Mouse (Mus musculus) midbrain, embryonic 15.5 days (tissue): ENCODE results near the gene Unc50. TPM values are rescaled to one million over a fixed set of nuclear protein-coding genes. Genes with fewer than 3 reads are reported as not detected.

Source experiments
- ATAC-seq: fragments of 200-750 bp; cut with Nextera tagmentation; replicated peaks from 2 replicates; pipeline ENCODE4 v1.8.0; 2017; ENCODE audit warnings: moderate TSS enrichment
- H3K27ac ChIP-seq: fragments of 300-500 bp; sonication (generic); 2 replicates; pipeline ENCODE4 v1.5.1; 2015; ENCODE audit warnings: mild to moderate bottlenecking, inconsistent platforms
- H3K27me3 ChIP-seq: fragments of 300-500 bp; sonication (generic); replicated peaks from 2 replicates; pipeline ENCODE4 v1.6.1; 2015; ENCODE audit warnings: inconsistent platforms
- H3K36me3 ChIP-seq: fragments of 300-500 bp; sonication (generic); replicated peaks from 2 replicates; pipeline ENCODE4 v1.6.1; 2015; ENCODE audit warnings: inconsistent platforms
- H3K4me1 ChIP-seq: fragments of 300-500 bp; sonication (generic); 2 replicates; pipeline ENCODE4 v1.6.1; 2015; ENCODE audit warnings: inconsistent platforms
- H3K4me2 ChIP-seq: fragments of 300-500 bp; sonication (generic); 2 replicates; pipeline ENCODE4 v1.6.1; 2015; ENCODE audit warnings: inconsistent platforms, mild to moderate bottlenecking, moderate library complexity
- H3K4me3 ChIP-seq: fragments of 300-500 bp; sonication (generic); 2 replicates; pipeline ENCODE4 v1.5.1; 2015; ENCODE audit warnings: mild to moderate bottlenecking, inconsistent platforms
- H3K9ac ChIP-seq: fragments of 300-500 bp; sonication (generic); 2 replicates; pipeline ENCODE4 v1.6.1; 2015; ENCODE audit warnings: mild to moderate bottlenecking, inconsistent platforms
- H3K9me3 ChIP-seq: fragments of 300-500 bp; sonication (generic); 2 replicates; pipeline ENCODE4 v1.6.1; 2016; ENCODE audit warnings: inconsistent platforms
- WGBS: fragments of 180-500 bp; shearing (Covaris S2); methylation state at CpG from one replicate; pipeline ENCODE4 v1.1.7; 2015; ENCODE audit warnings: mixed read lengths; 5-methylcytosine and 5-hydroxymethylcytosine counted together
- polyA plus RNA-seq: library from polyadenylated mRNA; unstranded; fragments of >200 nt; fragmentation: Nextera tagmentation; extraction: Ambion mirVana; gene quantifications from 2 replicates; pipeline ENCODE4 v1.2.1, GENCODE M21; 2015

Unc50 gene
- polyA plus RNA-seq, 1 experiment from 2014 or later, result 117 TPM

DNA sequence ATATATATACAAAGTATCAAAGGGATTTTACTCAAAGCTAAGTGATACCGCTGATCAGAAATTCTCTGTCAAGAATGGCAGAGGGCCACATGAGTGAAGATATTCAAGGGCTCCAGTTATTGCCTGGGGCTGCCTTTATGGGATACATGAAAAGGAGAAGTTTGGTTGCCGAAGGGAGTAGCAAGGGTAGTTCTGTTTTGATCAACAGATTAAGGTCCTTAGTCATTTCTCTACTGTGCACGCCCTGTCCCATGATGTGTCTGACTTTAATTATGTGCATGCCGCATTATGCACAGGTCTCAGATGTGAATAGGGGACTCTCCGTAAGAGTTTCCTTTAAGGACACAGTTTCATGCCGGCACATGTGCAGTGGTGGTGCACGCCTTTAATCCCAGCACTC, 27.6 kb downstream of the Unc50 start:
- ATAC-seq, result no peak
- no peaks in the 10 kb centered on the region for H3K27me3 ChIP-seq
- no peak overlapping the region for H3K4me2 ChIP-seq
- 91% methylated on average over 7 of the region's 7 CpGs for WGBS
- H3K27ac ChIP-seq, result no peak overlapping the region
- H3K9ac ChIP-seq, result no peak overlapping the region
- H3K9me3 ChIP-seq, result no peaks in the 10 kb centered on the region
- no peaks in the 10 kb centered on the region for H3K4me1 ChIP-seq
- H3K36me3 ChIP-seq, result no peaks in the 10 kb centered on the region
- H3K4me3 ChIP-seq, result no peak overlapping the region

DNA sequence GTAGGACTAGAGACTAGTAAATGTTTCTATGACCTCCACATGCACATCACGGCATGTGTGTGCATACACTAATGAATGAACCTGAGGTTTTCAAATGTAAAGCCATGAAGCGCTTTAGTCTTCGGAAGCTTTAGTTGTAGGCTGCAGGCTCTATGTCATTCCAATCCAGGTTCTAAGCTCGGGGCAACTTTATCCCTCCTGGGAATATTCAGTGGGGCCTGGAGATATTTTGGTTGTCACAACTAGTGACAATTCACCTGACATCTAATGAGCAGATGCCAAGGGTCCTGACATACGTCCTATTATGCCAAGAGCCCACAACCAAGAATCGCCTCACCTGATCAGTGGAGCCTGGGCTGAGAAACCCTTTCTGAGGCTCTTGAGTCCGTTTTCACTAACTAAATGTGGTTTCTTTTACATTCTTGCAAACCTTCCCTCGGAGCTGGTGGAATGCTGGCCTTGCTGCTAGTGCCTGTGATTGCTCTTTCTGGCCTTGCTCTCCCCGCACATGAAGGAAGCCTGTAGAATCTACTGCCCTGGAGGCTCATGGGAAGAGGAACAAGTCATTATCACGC, 35.0 kb downstream of the Unc50 start:
- Histone ChIP-seq H3K27me3 (no peaks in the 10 kb centered on the region), H3K4me1 (no peaks in the 10 kb centered on the region), H3K27ac (no peak overlapping the region), H3K4me3 (no peak overlapping the region), H3K9ac (no peak overlapping the region), H3K4me2 (no peak overlapping the region), H3K36me3 (no peaks in the 10 kb centered on the region), H3K9me3 (no peaks in the 10 kb centered on the region)
- WGBS, result 87% methylated on average over 10 of the region's 10 CpGs
- ATAC-seq, result no peak

- 87% methylated on average over 3 of the region's 3 CpGs for WGBS
These were observed 36.5 kb downstream of the Unc50 start for GRCm38 (mm10) chr1:37466322-37466995.

DNA sequence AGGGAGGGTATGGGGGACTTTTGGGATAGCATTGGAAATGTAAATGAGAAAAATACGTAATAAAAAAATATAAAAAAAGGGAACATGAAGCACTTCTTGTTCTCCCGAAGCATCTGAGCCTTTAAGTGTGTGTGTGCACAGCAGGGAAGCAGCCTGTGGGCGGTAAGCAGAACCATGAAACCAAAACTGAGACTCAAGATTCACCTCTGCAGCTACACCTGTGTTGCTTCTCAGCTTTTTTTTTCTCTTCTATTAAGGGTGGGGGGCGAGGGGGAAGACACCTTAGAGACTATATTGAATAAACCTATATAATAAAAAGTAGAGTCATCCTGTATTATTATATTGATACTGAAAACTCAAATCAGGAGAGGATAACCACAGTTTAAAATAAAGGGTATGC, 37.9 kb downstream of the Unc50 start:
- H3K27ac ChIP-seq, result no peak overlapping the region
- no peak for ATAC-seq
- H3K4me3 ChIP-seq, result no peak overlapping the region
- H3K27me3 ChIP-seq, result no peaks in the 10 kb centered on the region
- 86% methylated on average over 4 of the region's 4 CpGs for WGBS
- no peak overlapping the region for H3K4me2 ChIP-seq
- no peaks in the 10 kb centered on the region for H3K9me3 ChIP-seq
- H3K9ac ChIP-seq, result no peak overlapping the region
- H3K36me3 ChIP-seq, result no peaks in the 10 kb centered on the region
- H3K4me1 ChIP-seq, result no peaks in the 10 kb centered on the region

More at GRCm38 (mm10) chr1:37466322-37466995, 36.5 kb downstream of the Unc50 start:
- Histone ChIP-seq H3K4me3 (no peak overlapping the region), H3K27ac (no peak overlapping the region), H3K4me1 (no peaks in the 10 kb centered on the region), H3K36me3 (no peaks in the 10 kb centered on the region), H3K27me3 (no peaks in the 10 kb centered on the region), H3K9ac (no peak overlapping the region), H3K4me2 (no peak overlapping the region), H3K9me3 (no peaks in the 10 kb centered on the region)
- no peak for ATAC-seq

- no peak for ATAC-seq
- no peak overlapping the region for H3K4me3 ChIP-seq
- WGBS, result 94% methylated on average over 5 of the region's 5 CpGs
- no peaks in the 10 kb centered on the region for H3K4me1 ChIP-seq
- H3K36me3 ChIP-seq, result no peaks in the 10 kb centered on the region
- H3K4me2 ChIP-seq, result no peak overlapping the region
- H3K9me3 ChIP-seq, result no peaks in the 10 kb centered on the region
- no peaks in the 10 kb centered on the region for H3K27me3 ChIP-seq
- no peak overlapping the region for H3K9ac ChIP-seq
- H3K27ac ChIP-seq, result no peak overlapping the region
These were observed 39.1 kb downstream of the Unc50 start for GRCm38 (mm10) chr1:37469007-37469406.

- 85% methylated on average over 6 of the region's 6 CpGs for WGBS
These were observed 41.5 kb downstream of the Unc50 start for GRCm38 (mm10) chr1:37471179-37472148.

DNA sequence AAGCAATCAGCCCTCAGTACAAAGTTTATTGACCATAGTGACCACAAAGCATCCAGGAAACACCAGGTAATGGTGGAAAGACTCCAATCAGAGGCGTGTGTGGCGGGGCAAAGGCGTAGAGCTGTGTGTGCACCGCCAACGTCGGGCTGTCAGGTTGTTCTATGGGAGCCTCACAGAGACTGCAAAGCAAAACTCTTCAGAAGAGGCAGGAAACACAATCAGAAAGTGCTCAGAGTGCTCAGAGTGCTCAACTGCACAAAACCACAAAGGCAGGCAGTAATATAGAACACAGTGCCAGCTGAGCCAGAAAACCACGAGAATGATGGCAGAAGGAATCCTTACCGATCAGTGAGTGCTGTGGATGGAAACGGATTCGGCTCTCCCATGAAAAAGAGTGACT, 43.3 kb downstream of the Unc50 start:
- Histone ChIP-seq H3K4me1 (no peaks in the 10 kb centered on the region), H3K9ac (no peak overlapping the region), H3K27me3 (no peaks in the 10 kb centered on the region), H3K27ac (no peak overlapping the region), H3K36me3 (no peaks in the 10 kb centered on the region), H3K9me3 (no peaks in the 10 kb centered on the region), H3K4me2 (no peak overlapping the region), H3K4me3 (no peak overlapping the region)
- WGBS, result 88% methylated on average over 10 of the region's 10 CpGs
- ATAC-seq, result no peak

More at GRCm38 (mm10) chr1:37471179-37472148, 41.5 kb downstream of the Unc50 start:
- H3K9me3 ChIP-seq, result no peaks in the 10 kb centered on the region
- no peaks in the 10 kb centered on the region for H3K4me1 ChIP-seq
- H3K4me3 ChIP-seq, result no peak overlapping the region
- H3K9ac ChIP-seq, result no peak overlapping the region
- no peak overlapping the region for H3K4me2 ChIP-seq
- no peak for ATAC-seq
- no peak overlapping the region for H3K27ac ChIP-seq
- no peaks in the 10 kb centered on the region for H3K27me3 ChIP-seq
- no peaks in the 10 kb centered on the region for H3K36me3 ChIP-seq

DNA sequence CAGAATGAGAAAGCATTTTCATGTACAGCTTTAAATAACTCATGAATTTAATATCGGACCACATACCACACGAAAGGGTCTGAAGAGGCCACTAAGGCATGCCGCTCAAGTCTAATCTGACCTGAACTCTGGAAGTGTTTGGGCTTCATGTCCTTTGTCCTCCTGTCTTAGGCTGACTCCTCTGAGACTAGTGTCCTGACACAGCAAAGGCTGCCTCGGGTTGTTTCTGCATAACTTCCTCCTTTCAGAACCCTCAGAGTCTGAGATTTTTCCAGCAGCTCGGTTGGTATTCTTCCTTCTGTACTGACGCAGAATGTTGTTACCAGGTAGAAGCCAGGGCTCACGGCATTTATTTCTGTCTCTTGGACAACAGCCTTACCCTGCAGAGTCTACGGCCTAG, 44.1 kb downstream of the Unc50 start:
- H3K27me3 ChIP-seq, result no peaks in the 10 kb centered on the region
- no peaks in the 10 kb centered on the region for H3K36me3 ChIP-seq
- H3K4me3 ChIP-seq, result no peak overlapping the region
- no peaks in the 10 kb centered on the region for H3K9me3 ChIP-seq
- no peak overlapping the region for H3K4me2 ChIP-seq
- no peak overlapping the region for H3K9ac ChIP-seq
- 81% methylated on average over 8 of the region's 8 CpGs for WGBS
- no peak overlapping the region for H3K27ac ChIP-seq
- H3K4me1 ChIP-seq, result no peaks in the 10 kb centered on the region
- ATAC-seq, result no peak

DNA sequence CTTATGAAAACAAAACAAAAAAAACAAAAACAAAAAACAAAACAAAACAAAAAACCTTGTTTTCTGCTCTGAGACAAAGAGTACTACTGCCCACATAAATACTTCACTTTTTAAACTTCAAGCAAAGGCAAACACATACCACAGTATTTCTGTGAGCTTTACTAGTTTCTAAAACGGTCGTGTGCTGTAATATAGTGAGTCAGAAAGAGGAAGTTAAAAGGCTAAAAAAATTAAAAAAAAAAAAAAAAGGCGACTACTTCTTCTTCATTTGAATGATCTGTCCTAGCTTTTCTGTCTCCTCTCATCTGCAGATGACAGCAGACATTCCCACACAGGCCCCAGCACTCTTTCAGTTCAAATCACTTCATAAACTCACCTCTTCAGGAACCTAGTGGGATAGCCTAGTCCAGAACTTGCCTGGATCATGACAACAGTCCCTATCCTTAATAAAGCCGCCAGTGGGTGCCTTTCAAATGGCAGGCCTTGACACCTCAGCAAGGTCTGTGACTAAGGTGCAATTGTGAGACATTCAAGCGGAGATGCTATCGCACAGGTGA, 44.8 kb downstream of the Unc50 start:
- H3K36me3 ChIP-seq, result no peaks in the 10 kb centered on the region
- no peaks in the 10 kb centered on the region for H3K9me3 ChIP-seq
- no peak overlapping the region for H3K9ac ChIP-seq
- no peaks in the 10 kb centered on the region for H3K27me3 ChIP-seq
- ATAC-seq, result no peak
- H3K27ac ChIP-seq, result no peak overlapping the region
- H3K4me3 ChIP-seq, result no peak overlapping the region
- H3K4me2 ChIP-seq, result no peak overlapping the region
- WGBS, result 88% methylated on average over 6 of the region's 6 CpGs
- no peaks in the 10 kb centered on the region for H3K4me1 ChIP-seq

DNA sequence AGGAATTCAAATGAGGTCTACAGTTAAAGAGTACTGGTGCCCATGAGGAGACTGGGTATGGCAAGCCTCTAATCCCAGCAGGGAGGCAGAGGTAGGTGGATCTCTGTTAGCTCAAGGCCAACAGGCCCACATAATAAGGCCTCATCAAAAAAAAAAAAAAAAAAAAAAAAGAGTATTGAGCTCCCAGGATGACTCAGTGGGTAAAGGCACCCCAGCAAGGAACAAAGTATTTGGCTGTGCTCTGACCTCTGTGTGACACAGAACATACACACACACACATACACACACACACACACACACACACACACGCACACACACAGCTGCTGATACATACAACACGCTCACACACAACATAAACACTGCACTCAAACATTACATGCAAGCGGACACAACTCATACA, 45.4 kb downstream of the Unc50 start:
- Histone ChIP-seq H3K27me3 (no peaks in the 10 kb centered on the region), H3K36me3 (no peaks in the 10 kb centered on the region), H3K4me1 (no peaks in the 10 kb centered on the region), H3K4me3 (no peak overlapping the region), H3K9me3 (no peaks in the 10 kb centered on the region), H3K27ac (no peak overlapping the region), H3K9ac (no peak overlapping the region), H3K4me2 (no peak overlapping the region)
- 83% methylated on average over 3 of the region's 3 CpGs for WGBS
- no peak for ATAC-seq

DNA sequence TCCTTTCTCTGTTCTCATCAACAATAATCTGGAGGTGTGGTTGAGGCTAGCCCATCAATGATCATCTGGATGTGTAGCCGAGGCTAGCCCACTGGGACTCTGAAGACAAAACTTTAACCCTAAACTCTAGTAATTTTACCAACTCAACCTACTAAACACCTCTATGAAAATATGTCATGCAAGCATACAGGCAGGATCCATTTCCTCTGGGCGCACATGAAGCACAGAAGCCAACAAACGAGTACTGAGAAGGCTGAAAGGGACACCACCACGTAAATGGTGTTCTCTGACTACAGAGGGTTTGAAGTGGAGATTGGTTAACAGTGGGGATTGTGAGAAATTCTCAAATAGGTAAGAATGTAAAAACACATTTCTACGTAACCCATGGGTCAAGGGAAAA, 47.3 kb downstream of the Unc50 start:
- Histone ChIP-seq H3K4me3 (no peak overlapping the region), H3K27ac (no peak overlapping the region), H3K4me1 (no peaks in the 10 kb centered on the region), H3K4me2 (no peak overlapping the region), H3K27me3 (no peaks in the 10 kb centered on the region), H3K9me3 (no peaks in the 10 kb centered on the region), H3K36me3 (no peaks in the 10 kb centered on the region), H3K9ac (no peak overlapping the region)
- no peak for ATAC-seq
- WGBS, result 93% methylated on average over 5 of the region's 5 CpGs

DNA sequence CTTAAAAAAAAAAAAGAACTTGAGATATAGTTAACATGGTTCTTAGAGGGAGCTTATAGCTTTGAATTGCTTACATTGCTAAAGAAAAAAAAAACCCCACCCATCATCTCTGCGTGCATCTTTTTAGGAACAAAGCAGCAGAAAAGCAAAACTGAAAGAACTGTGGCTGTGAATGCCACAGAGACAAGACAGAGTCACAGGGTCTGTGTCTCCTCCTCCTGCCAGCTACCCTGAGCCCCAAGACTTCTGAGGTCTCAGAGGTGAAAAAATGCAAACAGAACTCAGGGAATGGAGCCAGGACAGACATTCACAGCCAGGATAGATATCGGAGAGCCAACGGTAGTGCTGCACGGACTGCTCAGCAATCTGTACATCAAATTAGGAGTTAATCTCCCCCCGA, 48.0 kb downstream of the Unc50 start:
- Histone ChIP-seq H3K4me1 (no peaks in the 10 kb centered on the region), H3K27me3 (no peaks in the 10 kb centered on the region), H3K4me3 (no peak overlapping the region), H3K27ac (no peak overlapping the region), H3K36me3 (no peaks in the 10 kb centered on the region), H3K9ac (no peak overlapping the region), H3K4me2 (no peak overlapping the region), H3K9me3 (no peaks in the 10 kb centered on the region)
- 71% methylated on average over 5 of the region's 5 CpGs for WGBS
- no peak for ATAC-seq
